Mouse (Mus musculus): ENCODE data around the gene Rpl21. TPM values are rescaled to one million over a fixed set of nuclear protein-coding genes. Genes with fewer than 3 reads are reported as not detected.

The Rpl21 gene
- total and polyA plus RNA-seq, 3 experiments: 70.7 to 468 TPM; not detected in 1

GRCm38 (mm10) chr5:146783300-146783699, 49.4 kb upstream of the Rpl21 start:
- H3K4me1 ChIP-seq (ENCODE audit: control insufficient read depth in 1 of 2, insufficient read depth in 2 of 2, low read length in 2 of 2): peaks cover 4 to 19% of the 10 kb centered on the region in 2 experiments

DNA sequence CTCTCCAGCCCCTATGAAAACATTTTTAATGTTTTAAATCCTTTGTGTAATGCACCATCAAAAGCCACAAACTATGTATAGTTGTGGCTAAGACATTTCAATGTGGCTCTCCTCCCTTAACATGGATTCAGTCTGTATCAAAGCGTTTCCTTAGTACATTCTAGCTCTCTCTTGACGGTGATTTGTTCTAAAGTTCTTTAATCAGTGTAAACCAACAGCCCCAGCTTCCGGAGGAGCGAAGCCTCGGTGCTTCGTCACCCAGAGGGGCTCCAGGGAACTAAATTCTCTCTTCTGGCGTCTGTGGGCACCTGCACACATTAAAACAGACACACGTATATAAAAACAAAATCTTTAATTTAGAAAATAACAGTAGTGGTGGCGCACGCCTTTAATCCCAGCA, 48.8 kb upstream of the Rpl21 start:
- H3K27me3 ChIP-seq (ENCODE audit: control insufficient read depth in 1 of 2, insufficient read depth in 2 of 2, low read length in 2 of 2): no peaks in the 10 kb centered on the region
- H3K36me3 ChIP-seq (ENCODE audit: control insufficient read depth in 1 of 2, insufficient read depth in 2 of 2, low read length in 2 of 2): peaks cover 0 to 17% of the 10 kb centered on the region in 2 experiments; a peak in 2 of 4 replicates
- H3K4me3 ChIP-seq (ENCODE audit: control insufficient read depth in 1 of 2, insufficient read depth in 1 of 2, low read depth in 2 of 2, low read length in 2 of 2): no peak overlapping the region
- no peaks in the 10 kb centered on the region for H3K9me3 ChIP-seq (replicated peaks; ENCODE audit: insufficient read depth, low read length)
- no peak overlapping the region for H3K9ac ChIP-seq (ENCODE audit: control insufficient read depth, low read depth, low read length, poor library complexity, severe bottlenecking)
- peaks cover 4 to 19% of the 10 kb centered on the region in 2 experiments for H3K4me1 ChIP-seq (ENCODE audit: control insufficient read depth in 1 of 2, insufficient read depth in 2 of 2, low read length in 2 of 2)
- H3K27ac ChIP-seq (ENCODE audit: control insufficient read depth, low read depth, low read length): no peak overlapping the region
- TF ChIP-seq USF1 (IDR thresholded peaks at IDR 0.05; ENCODE audit: low read depth, low read length) (no peak), CTCF (IDR thresholded peaks at IDR 0.05 in 2 of 3, conservative IDR thresholded peaks at IDR 0.05 in 1 of 3; ENCODE audit: control insufficient read depth in 1 of 3, insufficient read depth in 1 of 3, low read depth in 2 of 3, low read length in 3 of 3, poor library complexity in 1 of 3, severe bottlenecking in 1 of 3) (no peak), ZNF384 (IDR thresholded peaks at IDR 0.05; ENCODE audit: low read depth, low read length) (no peak), ETS1 (IDR thresholded peaks at IDR 0.05; ENCODE audit: low read depth, low read length) (no peak), POLR2A (IDR thresholded peaks at IDR 0.05; ENCODE audit: control insufficient read depth in 1 of 2, insufficient read depth in 1 of 2, low read depth in 1 of 2, low read length in 2 of 2, poor library complexity in 1 of 2) (no peak), ZMIZ1 (IDR thresholded peaks at IDR 0.05; ENCODE audit: low read depth, low read length) (no peak)
- no peak for DNase-seq (ENCODE audit: low read depth, low spot score)
- peaks cover 12% of the 10 kb centered on the region for H3K79me2 ChIP-seq (ENCODE audit: control insufficient read depth, insufficient read depth, low read length, poor library complexity)

More at GRCm38 (mm10) chr5:146783300-146783699, 49.4 kb upstream of the Rpl21 start:
- DNase-seq (ENCODE audit: low read depth, low spot score): no peak
- Histone ChIP-seq H3K27ac (ENCODE audit: control insufficient read depth, low read depth, low read length) (no peak overlapping the region), H3K9me3 (replicated peaks; ENCODE audit: insufficient read depth, low read length) (no peaks in the 10 kb centered on the region), H3K79me2 (ENCODE audit: control insufficient read depth, insufficient read depth, low read length, poor library complexity) (peaks cover 7% of the 10 kb centered on the region), H3K4me3 (ENCODE audit: control insufficient read depth in 1 of 2, insufficient read depth in 1 of 2, low read depth in 2 of 2, low read length in 2 of 2) (no peak overlapping the region), H3K9ac (ENCODE audit: control insufficient read depth, low read depth, low read length, poor library complexity, severe bottlenecking) (no peak overlapping the region), H3K27me3 (ENCODE audit: control insufficient read depth in 1 of 2, insufficient read depth in 2 of 2, low read length in 2 of 2) (no peaks in the 10 kb centered on the region), H3K36me3 (ENCODE audit: control insufficient read depth in 1 of 2, insufficient read depth in 2 of 2, low read length in 2 of 2) (peaks cover 0 to 17% of the 10 kb centered on the region in 2 experiments; a peak in 2 of 4 replicates)
- TF ChIP-seq E2F4 (IDR thresholded peaks at IDR 0.05; ENCODE audit: borderline replicate concordance, low read depth, low read length) (no peak), GATA1 (IDR thresholded peaks at IDR 0.05; ENCODE audit: low read depth, low read length) (no peak), MEF2A (IDR thresholded peaks at IDR 0.05; ENCODE audit: extremely low read depth, insufficient replicate concordance, low read depth, low read length, poor library complexity, severe bottlenecking) (no peak), EP300 (IDR thresholded peaks at IDR 0.05; ENCODE audit: low read depth in 1 of 2, low read length in 2 of 2) (no peak), TAL1 (IDR thresholded peaks at IDR 0.05; ENCODE audit: low read length) (no peak), ETS1 (IDR thresholded peaks at IDR 0.05; ENCODE audit: low read depth, low read length) (no peak), USF1 (IDR thresholded peaks at IDR 0.05; ENCODE audit: low read depth, low read length) (no peak), KAT2A (conservative IDR thresholded peaks at IDR 0.05; ENCODE audit: low read depth, low read length) (no peak), ZKSCAN1 (IDR thresholded peaks at IDR 0.05; ENCODE audit: low read depth, low read length) (no peak)

DNA sequence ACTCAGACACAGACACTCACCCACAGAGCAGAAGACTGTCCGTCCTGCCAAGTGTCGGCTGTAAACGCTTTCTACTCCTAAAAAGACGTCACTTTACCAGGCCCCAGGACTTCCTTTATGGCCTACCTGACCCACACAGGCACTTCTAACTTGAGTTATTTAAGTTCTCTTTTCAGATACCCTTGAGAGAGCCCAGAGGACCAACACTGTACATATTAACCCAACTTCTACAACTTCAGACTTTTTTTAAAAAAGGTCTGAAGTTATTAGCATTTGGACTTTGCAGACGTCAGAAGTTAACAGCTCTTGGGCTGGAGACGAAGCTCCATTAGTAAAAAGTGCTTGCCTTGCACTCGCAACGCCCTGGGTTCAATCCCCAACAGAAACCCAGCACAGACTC, 46.6 kb upstream of the Rpl21 start:
- Histone ChIP-seq H3K36me3 (ENCODE audit: control insufficient read depth in 1 of 2, insufficient read depth in 2 of 2, low read length in 2 of 2) (peaks cover 0 to 7% of the 10 kb centered on the region in 2 experiments; a peak in 1 of 4 replicates), H3K9ac (ENCODE audit: control insufficient read depth, low read depth, low read length, poor library complexity, severe bottlenecking) (no peak overlapping the region), H3K4me3 (ENCODE audit: control insufficient read depth in 1 of 2, insufficient read depth in 1 of 2, low read depth in 2 of 2, low read length in 2 of 2) (no peak overlapping the region), H3K27me3 (ENCODE audit: control insufficient read depth in 1 of 2, insufficient read depth in 2 of 2, low read length in 2 of 2) (no peaks in the 10 kb centered on the region), H3K9me3 (replicated peaks; ENCODE audit: insufficient read depth, low read length) (no peaks in the 10 kb centered on the region), H3K79me2 (ENCODE audit: control insufficient read depth, insufficient read depth, low read length, poor library complexity) (peaks cover 23% of the 10 kb centered on the region), H3K4me1 (ENCODE audit: control insufficient read depth in 1 of 2, insufficient read depth in 2 of 2, low read length in 2 of 2) (peaks cover 0 to 6% of the 10 kb centered on the region in 2 experiments; a peak in 2 of 4 replicates), H3K27ac (ENCODE audit: control insufficient read depth, low read depth, low read length) (no peak overlapping the region)
- TF ChIP-seq USF2 (IDR thresholded peaks at IDR 0.05; ENCODE audit: borderline replicate concordance in 1 of 2, insufficient read depth in 1 of 2, low read depth in 1 of 2, low read length in 2 of 2): no peak
- no peak for TF ChIP-seq USF1 (IDR thresholded peaks at IDR 0.05; ENCODE audit: low read depth, low read length)
- no peak for TF ChIP-seq CHD1 (IDR thresholded peaks at IDR 0.05; ENCODE audit: low read depth, low read length)
- TF ChIP-seq UBTF (IDR thresholded peaks at IDR 0.05; ENCODE audit: borderline replicate concordance, insufficient read depth, low read depth, low read length): no peak
- no peak for TF ChIP-seq ETS1 (IDR thresholded peaks at IDR 0.05; ENCODE audit: low read depth, low read length)
- TF ChIP-seq E2F4 (IDR thresholded peaks at IDR 0.05; ENCODE audit: borderline replicate concordance, low read depth, low read length): no peak
- TF ChIP-seq ELF1 (IDR thresholded peaks at IDR 0.05; ENCODE audit: low read depth, low read length): no peak
- no peak for TF ChIP-seq NELFE (IDR thresholded peaks at IDR 0.05; ENCODE audit: low read depth, low read length)
- no peak for TF ChIP-seq NRF1 (IDR thresholded peaks at IDR 0.05; ENCODE audit: insufficient read depth, low read depth, low read length, poor library complexity, severe bottlenecking)
- no peak for TF ChIP-seq KAT2A (conservative IDR thresholded peaks at IDR 0.05; ENCODE audit: low read depth, low read length)
- no peak for TF ChIP-seq MAZ (IDR thresholded peaks at IDR 0.05; ENCODE audit: low read depth, low read length)
- TF ChIP-seq TBP (IDR thresholded peaks at IDR 0.05; ENCODE audit: low read depth, low read length): no peak
- no peak for TF ChIP-seq GATA1 (IDR thresholded peaks at IDR 0.05; ENCODE audit: low read depth, low read length)
- no peak for DNase-seq (ENCODE audit: low read depth, low spot score)
